Mouse (Mus musculus) lung, embryonic 14.5 days (tissue): ENCODE measurements around the gene Fam117a. TPM values are rescaled to one million over a fixed set of nuclear protein-coding genes. Genes with fewer than 3 reads are reported as not detected.
A peak's percentile ranks its signal among the peaks of the same experiment; 100 is the strongest.

Source experiments
- ATAC-seq: fragments of 200-750 bp; cut with Nextera tagmentation; 2 replicates; pipeline ENCODE4 v1.8.0; 2017; ENCODE audit warnings: mild to moderate bottlenecking, moderate TSS enrichment, moderate library complexity; ENCODE audit not compliant: insufficient read depth
- DNase-seq: peaks from one replicate; pipeline ENCODE4 v3.0.0-alpha.2; 2015
- H3K27ac ChIP-seq: fragments of 300-500 bp; sonication (generic); 2 replicates; pipeline ENCODE4 v1.5.1; 2014; ENCODE audit warnings: low read depth, mild to moderate bottlenecking, moderate library complexity
- H3K27me3 ChIP-seq: fragments of 300-500 bp; sonication (generic); 2 replicates; pipeline ENCODE4 v1.6.1; 2014; ENCODE audit warnings: low read length, control low read depth; ENCODE audit not compliant: insufficient read depth
- H3K36me3 ChIP-seq: fragments of 300-500 bp; sonication (generic); 2 replicates; pipeline ENCODE4 v1.6.1; 2014; ENCODE audit warnings: control low read depth; ENCODE audit not compliant: insufficient read depth
- H3K4me1 ChIP-seq: fragments of 300-500 bp; sonication (generic); 2 replicates; pipeline ENCODE4 v1.6.1; 2014; ENCODE audit warnings: antibody characterized with exemption, control low read depth; ENCODE audit not compliant: insufficient read depth
- H3K4me2 ChIP-seq: fragments of 300-500 bp; sonication (generic); 2 replicates; pipeline ENCODE4 v1.6.1; 2014; ENCODE audit warnings: mild to moderate bottlenecking
- H3K4me3 ChIP-seq: fragments of 300-500 bp; sonication (generic); 2 replicates; pipeline ENCODE4 v1.5.1; 2014; ENCODE audit warnings: low read depth, low read length
- H3K9ac ChIP-seq: fragments of 300-500 bp; sonication (generic); 2 replicates; pipeline ENCODE4 v1.6.1; 2014
- H3K9me3 ChIP-seq: fragments of 300-500 bp; sonication (generic); 2 replicates; pipeline ENCODE4 v1.6.1; 2016; ENCODE audit warnings: low read depth, low read length, control low read depth
- CTCF ChIP-seq: IDR thresholded peaks from 2 replicates; pipeline ENCODE4 v1.5.1; 2016; ENCODE audit warnings: antibody characterized with exemption, low read depth
- WGBS: fragments of 180-500 bp; shearing (Covaris S2); extraction: QIAGEN DNeasy Blood & Tissue Kit; methylation state at CpG from one replicate; pipeline ENCODE4 v1.1.7; 2014; 5-methylcytosine and 5-hydroxymethylcytosine counted together
- polyA plus RNA-seq: library from polyadenylated mRNA; unstranded; fragments of >200 nt; fragmentation: Nextera tagmentation; extraction: Ambion mirVana; gene quantifications from 2 replicates; pipeline ENCODE4 v1.2.1, GENCODE M21; 2014

Fam117a gene
- 12.9 and 14.6 TPM in 2 replicates for polyA plus RNA-seq

DNA sequence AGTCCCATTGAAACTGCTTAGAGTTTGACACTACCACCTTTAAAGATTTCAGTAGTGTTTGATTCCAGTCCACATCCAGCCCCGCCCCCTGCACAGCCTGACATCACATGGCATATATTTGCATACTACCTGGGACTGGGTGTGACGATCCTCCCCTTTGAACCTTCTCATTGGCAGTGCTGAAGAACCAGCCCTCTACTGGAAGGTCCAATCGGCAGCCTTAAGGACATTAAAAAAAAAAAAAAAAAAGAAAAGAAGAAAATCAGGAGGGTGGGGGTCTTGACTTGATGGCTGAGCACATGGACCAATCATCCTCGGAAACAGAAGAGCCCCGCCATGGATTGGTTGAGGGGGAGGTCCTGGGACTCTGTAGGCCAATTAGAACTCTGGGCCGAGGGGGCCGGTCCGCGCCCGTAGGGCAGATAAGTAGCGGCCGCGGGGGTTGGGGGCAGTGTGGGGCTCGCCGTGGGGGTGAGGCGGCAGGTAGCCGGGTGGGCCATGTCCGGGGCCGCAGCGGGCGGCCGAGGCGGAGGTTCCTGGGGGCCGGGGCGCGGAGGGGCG is at the start of gene Fam117a:
Gene Fam117a, plus strand, starts transcription at position 451 of the 561 bp plus-strand sequence.
- H3K4me3 ChIP-seq = peak within 1 kb of the TSS; percentile 89

GRCm38 (mm10) chr11:95291998-95292397 is 44.8 kb upstream of the Fam117a start:
- Histone ChIP-seq H3K9me3 (no peaks in the 10 kb centered on the region), H3K4me2 (no peak overlapping the region), H3K36me3 (peaks cover 88% of the 10 kb centered on the region), H3K4me1 (no peaks in the 10 kb centered on the region), H3K4me3 (no peak overlapping the region), H3K27me3 (no peaks in the 10 kb centered on the region), H3K27ac (no peak overlapping the region), H3K9ac (no peak overlapping the region)
- WGBS = 77% methylated on average over 4 of the region's 4 CpGs
- no peak for DNase-seq
- no peak for TF ChIP-seq CTCF
- ATAC-seq = no peak

More for the DNA sequence above, at the start of gene Fam117a:
- H3K4me2 ChIP-seq = peak within 1 kb of the TSS; percentile 85
- WGBS = 0% methylated on average over 27 of the region's 27 CpGs
- DNase-seq (peak; percentile 95), ATAC-seq (peak; percentile 98)
- TF ChIP-seq CTCF = peak; percentile 23; the same call in 1 of the 2 replicates
- no peaks in the 10 kb centered on the region for H3K27me3 ChIP-seq
- H3K9ac ChIP-seq = peak within 1 kb of the TSS; percentile 79
- no peaks in the 10 kb centered on the region for H3K9me3 ChIP-seq
- no peaks in the 10 kb centered on the region for H3K36me3 ChIP-seq
- peak within 1 kb of the TSS; percentile 76 for H3K27ac ChIP-seq
- H3K4me1 ChIP-seq = peaks cover 13% of the 10 kb centered on the region

- H3K4me1 ChIP-seq = no peaks in the 10 kb centered on the region
- H3K36me3 ChIP-seq = peaks cover 88% of the 10 kb centered on the region
- TF ChIP-seq CTCF = no peak
- no peak overlapping the region; the same call in 1 of the 2 replicates for H3K4me2 ChIP-seq
- H3K9me3 ChIP-seq = no peaks in the 10 kb centered on the region
- no peak overlapping the region for H3K4me3 ChIP-seq
- DNase-seq (peak; percentile 13), ATAC-seq (no peak)
- no peak overlapping the region for H3K9ac ChIP-seq
- 78% methylated on average over 8 of the region's 8 CpGs for WGBS
- H3K27me3 ChIP-seq = no peaks in the 10 kb centered on the region
- no peak overlapping the region for H3K27ac ChIP-seq
These were observed 43.7 kb upstream of the Fam117a start for GRCm38 (mm10) chr11:95293017-95293624.

GRCm38 (mm10) chr11:95295736-95296135 is 41.1 kb upstream of the Fam117a start:
- 94% methylated on average over 12 of the region's 13 CpGs for WGBS
- no peak overlapping the region for H3K27ac ChIP-seq
- H3K4me1 ChIP-seq = no peaks in the 10 kb centered on the region
- no peak for TF ChIP-seq CTCF
- no peaks in the 10 kb centered on the region for H3K9me3 ChIP-seq
- no peaks in the 10 kb centered on the region for H3K27me3 ChIP-seq
- DNase-seq (no peak), ATAC-seq (no peak)
- no peak overlapping the region for H3K9ac ChIP-seq
- H3K36me3 ChIP-seq = peaks cover 86% of the 10 kb centered on the region
- H3K4me2 ChIP-seq = no peak overlapping the region
- H3K4me3 ChIP-seq = no peak overlapping the region

DNA sequence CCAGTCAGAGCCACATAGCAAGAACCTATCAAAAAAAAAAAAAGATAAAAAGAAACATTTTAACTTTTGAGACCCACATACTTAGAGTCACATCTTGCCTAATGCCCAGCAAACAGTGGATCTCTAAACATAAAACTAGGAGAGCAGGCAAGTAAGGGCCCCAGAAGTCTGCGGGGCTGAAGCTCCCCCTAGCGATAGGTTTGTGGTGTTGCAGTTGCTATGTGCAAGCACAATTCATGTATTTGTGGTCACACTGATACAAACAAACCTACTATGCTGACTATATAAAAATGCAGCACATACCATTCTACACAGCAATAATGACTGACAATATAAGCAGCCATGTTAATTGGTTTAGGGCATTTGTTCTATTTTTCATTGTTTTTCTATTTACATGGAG is 38.7 kb upstream of the Fam117a start:
- 7% methylated on average over 2 of the region's 2 CpGs for WGBS
- no peaks in the 10 kb centered on the region for H3K27me3 ChIP-seq
- DNase-seq (peak; percentile 76), ATAC-seq (no peak)
- no peaks in the 10 kb centered on the region for H3K4me1 ChIP-seq
- H3K4me2 ChIP-seq = no peak overlapping the region
- H3K4me3 ChIP-seq = no peak overlapping the region
- no peaks in the 10 kb centered on the region for H3K9me3 ChIP-seq
- H3K9ac ChIP-seq = no peak overlapping the region
- peak; percentile 86 for TF ChIP-seq CTCF
- H3K27ac ChIP-seq = no peak overlapping the region
- H3K36me3 ChIP-seq = peaks cover 85% of the 10 kb centered on the region

- Histone ChIP-seq H3K9ac (no peak overlapping the region), H3K4me1 (no peaks in the 10 kb centered on the region), H3K4me2 (no peak overlapping the region), H3K27me3 (no peaks in the 10 kb centered on the region), H3K4me3 (no peak overlapping the region), H3K27ac (no peak overlapping the region), H3K9me3 (no peaks in the 10 kb centered on the region), H3K36me3 (peaks cover 83% of the 10 kb centered on the region)
- no peak for TF ChIP-seq CTCF
- DNase-seq (no peak), ATAC-seq (no peak)
- 89% methylated on average over 12 of the region's 12 CpGs for WGBS
These were observed 36.9 kb upstream of the Fam117a start for GRCm38 (mm10) chr11:95299886-95300285.

DNA sequence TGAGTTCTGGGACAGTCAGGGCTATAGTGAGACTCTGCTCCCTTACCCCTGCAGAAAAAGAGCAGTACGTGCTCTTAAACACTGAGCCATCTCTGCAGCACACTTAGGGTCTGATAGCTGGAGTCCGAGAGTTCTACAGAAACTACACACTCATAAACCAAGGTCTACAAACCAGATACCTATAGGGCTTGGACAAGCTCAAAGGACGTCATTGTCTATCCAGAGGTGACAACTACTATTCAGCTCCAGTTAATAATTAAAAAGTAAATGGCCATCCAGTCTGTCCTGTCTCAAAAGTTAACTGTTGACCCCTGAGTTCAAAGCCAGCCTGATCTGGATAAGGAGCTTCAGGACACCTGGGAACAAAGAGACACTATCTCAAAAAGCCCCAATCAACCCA is 35.0 kb upstream of the Fam117a start:
- Histone ChIP-seq H3K9me3 (no peaks in the 10 kb centered on the region), H3K27me3 (no peaks in the 10 kb centered on the region), H3K27ac (no peak overlapping the region), H3K4me1 (no peaks in the 10 kb centered on the region), H3K4me2 (no peak overlapping the region), H3K36me3 (peaks cover 84% of the 10 kb centered on the region), H3K4me3 (no peak overlapping the region), H3K9ac (no peak overlapping the region)
- TF ChIP-seq CTCF = no peak
- ATAC-seq (no peak), DNase-seq (no peak)
- WGBS = 65% methylated on average over 3 of the region's 3 CpGs
